Mouse (Mus musculus): Measurements from ENCODE around the gene Ikzf3. TPM values are rescaled to one million over a fixed set of nuclear protein-coding genes. Genes with fewer than 3 reads are reported as not detected.

The Ikzf3 gene
- polyA plus RNA-seq, 1 experiment from 2014 or later = 0.05 TPM

DNA sequence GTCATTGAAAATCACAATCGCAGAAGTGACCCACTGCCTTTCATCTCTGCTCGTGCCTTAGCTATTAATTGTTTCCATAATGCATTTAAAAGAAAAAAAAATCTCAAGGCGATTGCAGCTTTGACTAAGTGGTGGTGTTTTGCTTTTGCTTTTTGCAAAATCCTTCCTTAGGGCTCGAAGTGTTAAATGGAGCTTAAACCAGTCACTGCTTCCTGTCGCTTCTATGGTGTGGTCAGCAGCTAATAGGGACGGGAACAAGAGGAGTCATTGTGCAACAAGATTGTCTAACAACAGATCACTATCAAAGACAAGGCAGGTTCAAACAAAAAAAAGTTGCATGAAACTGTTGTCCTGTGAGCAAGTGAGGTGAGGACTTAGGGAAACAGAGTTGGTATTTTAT lies 64.6 kb downstream of the Ikzf3 start:
- H3K27ac ChIP-seq = no peak overlapping the region
- WGBS = 64% methylated on average over 6 of the region's 6 CpGs
- no peak overlapping the region for H3K4me2 ChIP-seq
- no peaks in the 10 kb centered on the region for H3K9me3 ChIP-seq (replicated peaks)
- no peak overlapping the region for H3K4me3 ChIP-seq
- ATAC-seq (replicated peaks; ENCODE audit: insufficient number of reproducible peaks, insufficient read depth, low FRiP score, low read depth) = no peak
- no peak overlapping the region for H3K9ac ChIP-seq
- no peaks in the 10 kb centered on the region for H3K36me3 ChIP-seq
- H3K27me3 ChIP-seq = no peaks in the 10 kb centered on the region
- peaks cover 3% of the 10 kb centered on the region; the same call in 1 of the 2 replicates for H3K4me1 ChIP-seq (replicated peaks)

DNA sequence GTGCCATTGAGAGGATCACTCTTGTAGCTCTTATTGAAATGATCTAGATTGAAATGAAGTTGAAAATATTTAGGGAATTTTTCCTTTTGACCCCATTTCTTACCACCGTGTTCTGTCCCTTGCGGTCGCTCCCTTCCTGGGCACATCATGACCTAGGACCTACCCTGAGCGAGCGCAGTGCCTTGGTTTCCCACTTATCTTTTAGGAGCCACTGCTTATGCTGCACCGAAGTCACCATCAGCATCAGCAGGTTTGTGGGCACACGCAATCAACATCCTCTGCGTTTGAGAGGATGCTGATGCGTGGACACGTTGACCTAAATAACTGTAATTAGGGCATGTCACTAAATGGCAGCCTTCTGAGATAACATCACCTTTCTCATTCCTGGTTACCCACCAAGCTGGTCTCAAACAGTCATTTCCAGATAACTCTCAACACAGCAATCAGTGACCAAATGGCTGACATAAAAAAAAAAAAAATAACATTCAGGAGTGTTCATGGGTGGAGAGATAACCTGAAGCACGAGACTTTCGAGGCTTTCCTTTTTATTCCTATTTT lies 65.8 kb downstream of the Ikzf3 start:
- Histone ChIP-seq H3K9me3 (replicated peaks) (no peaks in the 10 kb centered on the region), H3K36me3 (no peaks in the 10 kb centered on the region), H3K27me3 (no peaks in the 10 kb centered on the region), H3K4me1 (replicated peaks) (peaks cover 3% of the 10 kb centered on the region; the same call in 1 of the 2 replicates), H3K9ac (no peak overlapping the region), H3K4me2 (no peak overlapping the region), H3K27ac (no peak overlapping the region), H3K4me3 (no peak overlapping the region)
- no peak for ATAC-seq (replicated peaks; ENCODE audit: insufficient number of reproducible peaks, insufficient read depth, low FRiP score, low read depth)
- 74% methylated on average over 12 of the region's 12 CpGs for WGBS

DNA sequence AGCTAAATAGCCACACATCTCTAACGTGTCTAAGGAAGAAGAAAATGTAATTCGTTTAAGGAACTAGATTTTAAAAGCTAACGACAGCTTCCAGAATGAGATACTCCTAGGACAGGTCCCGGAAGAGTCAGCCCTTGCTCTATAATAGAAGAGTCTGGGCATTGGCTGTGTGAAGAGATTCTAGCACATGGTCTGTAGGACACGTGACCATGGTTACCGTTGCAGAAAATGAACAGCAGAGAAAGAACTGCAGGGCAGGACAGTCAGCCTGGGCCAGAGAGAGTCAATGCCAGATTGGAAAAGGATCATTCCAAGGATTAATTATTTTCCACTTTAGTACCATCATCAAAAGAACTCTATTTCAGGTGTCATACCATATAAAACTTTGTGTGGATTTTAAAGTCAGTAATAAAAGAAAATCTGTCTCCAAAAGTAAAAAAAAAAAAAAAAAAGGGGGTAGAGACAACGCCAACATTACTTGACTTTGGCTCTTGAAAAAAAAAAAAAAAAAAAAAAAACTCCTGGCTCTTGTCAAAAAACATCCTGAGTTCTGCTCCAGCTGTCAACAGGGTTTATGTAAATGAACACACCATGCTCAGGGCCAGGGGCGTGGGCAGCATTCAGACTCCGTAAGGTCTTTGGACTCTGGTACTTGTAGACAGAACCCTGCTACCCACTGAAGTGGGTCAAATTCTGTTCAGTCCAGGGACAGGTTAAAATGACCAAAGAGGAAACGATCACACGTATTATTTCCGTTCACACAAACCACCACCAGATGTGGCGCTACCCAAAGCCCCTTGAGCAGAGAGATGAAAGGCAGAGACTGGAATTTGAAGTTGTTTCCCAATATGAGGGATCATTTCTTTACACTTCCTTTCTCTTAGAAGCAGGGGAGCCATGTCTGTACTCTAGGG lies 66.5 kb downstream of the Ikzf3 start:
- H3K36me3 ChIP-seq = no peaks in the 10 kb centered on the region
- H3K4me3 ChIP-seq = no peak overlapping the region
- H3K9me3 ChIP-seq (replicated peaks) = no peaks in the 10 kb centered on the region
- H3K9ac ChIP-seq = no peak overlapping the region
- WGBS = 66% methylated on average over 13 of the region's 13 CpGs
- H3K27ac ChIP-seq = no peak overlapping the region
- peaks cover 3% of the 10 kb centered on the region; the same call in 1 of the 2 replicates for H3K4me1 ChIP-seq (replicated peaks)
- H3K4me2 ChIP-seq = no peak overlapping the region
- no peaks in the 10 kb centered on the region for H3K27me3 ChIP-seq
- ATAC-seq (replicated peaks; ENCODE audit: insufficient number of reproducible peaks, insufficient read depth, low FRiP score, low read depth) = no peak

DNA sequence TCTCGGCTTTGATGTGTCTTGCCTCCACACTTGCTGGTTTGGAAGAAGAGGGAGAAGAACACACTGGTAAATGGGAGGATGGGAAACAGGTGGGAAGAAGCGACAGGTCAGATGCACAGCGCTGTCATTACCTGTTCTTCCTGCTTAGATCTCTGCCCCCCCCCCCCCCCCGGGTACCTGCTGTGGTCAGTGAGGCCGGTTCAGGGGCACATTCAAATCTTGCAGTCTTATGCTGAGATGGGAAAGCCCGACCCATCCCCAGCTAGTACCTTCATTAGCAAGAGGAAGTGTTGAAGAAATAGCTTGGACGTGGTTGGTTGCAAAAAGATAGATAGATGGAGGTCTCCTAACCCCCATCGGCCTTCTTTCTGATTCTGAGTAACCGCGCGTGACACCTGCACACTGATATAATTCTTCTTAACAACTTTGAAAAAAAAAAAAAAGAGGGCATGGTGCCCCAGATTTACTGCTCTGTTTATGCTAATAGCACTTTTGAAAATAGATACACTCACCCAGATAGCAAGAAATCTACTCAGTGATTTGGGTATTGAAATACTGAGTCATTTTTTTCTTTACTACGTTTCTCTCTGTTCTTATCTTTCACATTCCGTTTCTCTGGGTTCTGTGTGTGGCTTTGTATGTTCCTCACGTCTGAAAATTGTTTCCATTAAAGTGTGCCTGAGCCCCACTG lies 68.7 kb downstream of the Ikzf3 start:
- Histone ChIP-seq H3K9ac (no peak overlapping the region), H3K27ac (no peak overlapping the region), H3K4me1 (replicated peaks) (peaks cover 3% of the 10 kb centered on the region; the same call in 1 of the 2 replicates), H3K4me2 (no peak overlapping the region), H3K4me3 (no peak overlapping the region), H3K36me3 (no peaks in the 10 kb centered on the region), H3K9me3 (replicated peaks) (no peaks in the 10 kb centered on the region), H3K27me3 (no peaks in the 10 kb centered on the region)
- 59% methylated on average over 14 of the region's 14 CpGs for WGBS
- ATAC-seq (replicated peaks; ENCODE audit: insufficient number of reproducible peaks, insufficient read depth, low FRiP score, low read depth) = no peak

DNA sequence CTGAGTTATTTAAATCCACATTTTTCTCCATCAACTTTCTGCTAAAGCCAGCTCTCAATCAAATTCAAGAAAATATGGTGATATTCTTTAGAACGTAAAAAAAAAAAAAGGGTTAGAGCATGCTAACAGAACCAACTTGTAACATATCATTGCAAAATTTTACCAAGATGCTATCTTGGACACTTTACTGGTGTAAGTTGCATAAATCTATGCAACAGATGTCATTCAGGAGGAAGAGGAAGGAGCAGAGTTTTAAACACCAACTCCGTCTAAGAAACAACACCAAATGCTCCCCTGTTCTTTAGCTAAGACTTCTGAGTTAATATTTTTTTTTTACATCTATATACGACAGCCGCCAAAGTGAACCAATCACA lies 69.4 kb downstream of the Ikzf3 start:
- no peaks in the 10 kb centered on the region for H3K36me3 ChIP-seq
- H3K27ac ChIP-seq = no peak overlapping the region
- no peak overlapping the region for H3K4me3 ChIP-seq
- no peak for ATAC-seq (replicated peaks; ENCODE audit: insufficient number of reproducible peaks, insufficient read depth, low FRiP score, low read depth)
- H3K27me3 ChIP-seq = no peaks in the 10 kb centered on the region
- H3K9me3 ChIP-seq (replicated peaks) = no peaks in the 10 kb centered on the region
- H3K4me1 ChIP-seq (replicated peaks) = peaks cover 3% of the 10 kb centered on the region; the same call in 1 of the 2 replicates
- H3K9ac ChIP-seq = no peak overlapping the region
- H3K4me2 ChIP-seq = no peak overlapping the region
- WGBS = 55% methylated on average over 4 of the region's 4 CpGs

DNA sequence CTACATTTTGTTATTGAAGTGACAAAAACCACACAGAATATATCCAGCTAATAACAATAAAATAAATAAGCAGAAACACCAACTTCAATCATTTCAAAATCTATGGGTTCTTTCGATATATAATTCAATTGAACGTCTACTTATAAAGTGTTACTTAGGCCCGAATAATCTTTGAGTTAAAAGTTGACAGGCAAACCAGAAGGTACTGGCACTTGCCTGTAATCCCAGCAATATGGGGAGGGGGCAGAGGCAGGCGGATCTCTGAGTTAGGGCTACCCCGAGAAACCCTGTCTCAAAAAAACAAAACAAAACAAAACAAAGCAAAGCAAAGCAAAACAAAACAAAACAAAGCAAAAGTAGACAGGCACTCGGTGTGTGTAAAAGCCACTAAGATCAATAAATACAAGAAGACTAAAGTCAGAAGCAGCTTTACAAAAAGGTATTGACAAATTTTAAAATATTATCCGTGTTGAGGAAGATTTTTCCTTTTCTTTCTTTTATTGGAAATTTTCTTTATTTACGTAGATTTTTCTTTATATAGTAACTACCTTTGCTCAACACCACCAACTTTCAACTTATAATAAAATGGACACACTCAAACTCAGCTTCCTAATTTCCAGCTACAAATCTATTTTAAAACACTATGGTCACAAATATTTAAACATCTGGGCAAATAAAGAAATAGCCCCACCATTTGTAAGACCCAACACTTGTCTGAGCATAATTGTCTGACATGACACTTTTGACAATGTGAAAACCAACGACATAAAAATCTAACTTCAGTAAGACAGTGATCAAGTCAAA lies 70.0 kb downstream of the Ikzf3 start:
- no peaks in the 10 kb centered on the region for H3K9me3 ChIP-seq (replicated peaks)
- no peak overlapping the region for H3K27ac ChIP-seq
- WGBS = 85% methylated on average over 9 of the region's 9 CpGs
- H3K27me3 ChIP-seq = no peaks in the 10 kb centered on the region
- H3K4me2 ChIP-seq = no peak overlapping the region
- no peak overlapping the region for H3K4me3 ChIP-seq
- ATAC-seq (replicated peaks; ENCODE audit: insufficient number of reproducible peaks, insufficient read depth, low FRiP score, low read depth) = no peak
- no peak overlapping the region for H3K9ac ChIP-seq
- peaks cover 2% of the 10 kb centered on the region; the same call in 1 of the 2 replicates for H3K4me1 ChIP-seq (replicated peaks)
- H3K36me3 ChIP-seq = no peaks in the 10 kb centered on the region

DNA sequence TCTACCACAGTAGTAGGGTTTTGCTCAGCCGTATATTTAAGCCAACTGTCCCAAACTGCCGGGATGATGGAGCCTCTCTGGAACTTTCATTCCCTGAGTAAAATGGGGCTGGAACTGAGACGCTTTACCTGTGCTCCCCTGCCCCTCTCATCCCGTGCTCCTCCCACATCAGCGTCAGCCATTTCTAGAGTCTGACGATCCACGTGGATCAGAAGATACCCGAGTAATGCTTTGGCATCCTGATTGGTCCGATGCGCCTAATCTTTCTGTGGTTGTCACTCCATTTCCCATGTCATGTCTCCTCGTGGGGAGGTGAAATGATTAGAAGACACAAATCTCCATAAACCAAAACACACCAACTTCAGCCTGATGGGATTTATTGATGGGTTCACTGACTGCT lies 70.9 kb downstream of the Ikzf3 start:
- Histone ChIP-seq H3K36me3 (no peaks in the 10 kb centered on the region), H3K27me3 (no peaks in the 10 kb centered on the region), H3K4me1 (replicated peaks) (no peaks in the 10 kb centered on the region), H3K9ac (no peak overlapping the region), H3K9me3 (replicated peaks) (no peaks in the 10 kb centered on the region), H3K4me2 (no peak overlapping the region), H3K4me3 (no peak overlapping the region), H3K27ac (no peak overlapping the region)
- 87% methylated on average over 11 of the region's 11 CpGs for WGBS
- ATAC-seq (replicated peaks; ENCODE audit: insufficient number of reproducible peaks, insufficient read depth, low FRiP score, low read depth) = no peak

DNA sequence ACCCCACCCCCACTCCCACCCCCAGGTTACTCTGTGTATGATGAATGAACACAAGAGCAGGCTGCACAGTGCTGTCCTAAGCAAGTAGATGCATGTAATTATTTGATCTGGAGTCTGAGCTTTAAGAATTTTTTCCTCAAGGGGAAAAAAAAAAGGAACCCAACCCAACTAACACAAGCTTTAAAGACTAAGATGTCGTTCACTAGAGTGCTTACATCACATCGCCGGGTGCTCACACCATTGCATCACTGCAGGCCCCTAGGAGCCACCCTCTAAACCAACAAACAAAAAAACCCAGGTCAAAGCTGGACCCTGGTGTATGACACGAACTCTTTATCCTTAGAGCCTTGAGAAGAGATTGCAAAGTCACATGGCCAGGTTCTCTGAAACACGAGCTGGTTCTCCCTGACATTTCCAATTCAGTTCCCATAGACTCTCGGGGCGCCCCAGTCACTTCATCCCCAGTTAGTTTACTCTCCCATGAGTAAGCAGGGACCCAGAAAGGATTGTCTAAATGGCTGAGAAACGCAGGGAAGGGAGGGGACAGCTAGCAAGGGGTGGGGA lies 71.8 kb downstream of the Ikzf3 start:
- no peak for ATAC-seq (replicated peaks; ENCODE audit: insufficient number of reproducible peaks, insufficient read depth, low FRiP score, low read depth)
- Histone ChIP-seq H3K9ac (no peak overlapping the region), H3K4me2 (no peak overlapping the region), H3K4me3 (no peak overlapping the region), H3K9me3 (replicated peaks) (no peaks in the 10 kb centered on the region), H3K4me1 (replicated peaks) (no peaks in the 10 kb centered on the region), H3K27ac (no peak overlapping the region), H3K36me3 (no peaks in the 10 kb centered on the region), H3K27me3 (no peaks in the 10 kb centered on the region)
- WGBS = 53% methylated on average over 8 of the region's 8 CpGs

DNA sequence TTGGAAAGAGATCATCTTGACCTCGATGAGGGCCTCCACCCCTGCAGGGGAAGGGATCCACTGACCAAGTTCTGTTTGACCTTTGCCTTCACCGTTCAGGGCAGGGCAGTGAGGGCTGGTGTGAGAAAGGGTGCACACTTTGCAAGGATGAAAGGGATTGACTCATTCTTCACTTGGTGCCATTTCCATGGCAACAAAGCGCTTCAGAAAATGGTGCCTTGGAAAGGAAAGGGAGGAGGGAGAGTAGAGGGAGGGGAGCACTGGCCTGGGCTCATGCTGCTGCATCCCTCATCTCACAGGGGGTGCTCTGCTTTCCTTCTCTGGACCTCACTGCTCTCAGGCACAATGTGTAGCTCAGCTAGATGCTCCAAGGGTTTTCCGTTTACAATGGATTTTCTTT lies 73.1 kb downstream of the Ikzf3 start:
- Histone ChIP-seq H3K27ac (no peak overlapping the region), H3K4me2 (no peak overlapping the region), H3K4me1 (replicated peaks) (no peaks in the 10 kb centered on the region), H3K36me3 (no peaks in the 10 kb centered on the region), H3K27me3 (peaks cover under 1% of the 10 kb centered on the region; the same call in 1 of the 2 replicates), H3K9me3 (replicated peaks) (no peaks in the 10 kb centered on the region), H3K9ac (no peak overlapping the region), H3K4me3 (no peak overlapping the region)
- 68% methylated on average over 4 of the region's 4 CpGs for WGBS
- no peak for ATAC-seq (replicated peaks; ENCODE audit: insufficient number of reproducible peaks, insufficient read depth, low FRiP score, low read depth)

DNA sequence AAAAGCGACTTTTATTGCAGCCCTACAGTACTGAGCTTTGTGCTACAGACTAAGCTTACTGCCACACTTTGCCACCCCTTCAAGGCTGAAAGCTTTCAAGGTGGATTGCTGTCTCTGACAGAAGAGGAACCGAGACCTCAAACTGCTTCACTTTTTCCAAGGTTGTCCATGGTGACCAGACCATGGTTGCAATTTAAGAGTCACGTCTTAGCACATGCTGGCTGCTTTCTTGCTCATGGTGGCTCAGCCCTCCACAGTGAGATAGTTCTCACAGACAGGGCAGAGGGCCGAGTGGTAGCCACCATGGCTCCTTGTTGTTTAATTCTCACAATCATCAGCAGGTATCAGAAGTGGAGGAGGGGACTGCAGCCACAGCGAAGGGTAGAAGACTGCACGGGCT lies 75.0 kb downstream of the Ikzf3 start:
- peaks cover 6% of the 10 kb centered on the region for H3K27me3 ChIP-seq
- H3K9me3 ChIP-seq (replicated peaks) = no peaks in the 10 kb centered on the region
- H3K27ac ChIP-seq = no peak overlapping the region
- ATAC-seq (replicated peaks; ENCODE audit: insufficient number of reproducible peaks, insufficient read depth, low FRiP score, low read depth) = no peak
- no peak overlapping the region for H3K9ac ChIP-seq
- 69% methylated on average over 6 of the region's 6 CpGs for WGBS
- H3K4me2 ChIP-seq = no peak overlapping the region
- H3K4me1 ChIP-seq (replicated peaks) = no peaks in the 10 kb centered on the region
- no peak overlapping the region for H3K4me3 ChIP-seq
- H3K36me3 ChIP-seq = no peaks in the 10 kb centered on the region
